Mouse (Mus musculus): ENCODE measurements around the gene Sdcbp2.

DNA sequence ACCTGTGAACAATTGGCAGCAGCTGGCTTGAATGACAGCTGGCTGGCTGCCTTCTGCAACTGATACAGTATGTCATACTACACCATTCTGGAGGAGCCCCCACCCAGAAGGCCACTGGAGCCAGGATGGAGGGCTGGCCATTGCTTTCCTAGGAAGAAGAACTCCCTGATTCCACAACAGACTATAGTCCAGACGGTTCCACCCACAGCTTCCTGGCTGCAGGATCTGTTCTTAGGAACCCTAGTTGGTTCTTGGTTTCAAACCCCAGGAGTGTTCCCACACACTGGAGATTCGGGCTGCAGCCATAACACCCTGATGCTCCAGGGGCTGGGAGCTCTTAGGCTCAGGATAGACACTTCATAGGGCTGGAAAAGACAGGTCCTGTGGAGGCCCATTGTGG, 25.6 kb downstream of the Sdcbp2 start:
- TF ChIP-seq CTCF (IDR thresholded peaks at IDR 0.05; ENCODE audit: control insufficient read depth, insufficient read depth, low read length) (no peak), POLR2A (IDR thresholded peaks at IDR 0.05; ENCODE audit: borderline replicate concordance, control insufficient read depth, low read depth, low read length) (no peak)
